Mouse (Mus musculus): ENCODE results near the gene Tpr. TPM values are rescaled to one million over a fixed set of nuclear protein-coding genes. Genes with fewer than 3 reads are reported as not detected.

Gene Tpr
- 94.4 and 112 TPM in 2 replicates for polyA plus RNA-seq (2015; fragmentation: Nextera tagmentation; extraction: Ambion mirVana)

GRCm38 (mm10) chr1:150392638-150393487 is at the start of gene Tpr, which contains the start of gene Odr4:
TSS of gene Tpr (plus strand) at chr1:150392838.
TSS of gene Odr4 (minus strand) at chr1:150393080.

DNA sequence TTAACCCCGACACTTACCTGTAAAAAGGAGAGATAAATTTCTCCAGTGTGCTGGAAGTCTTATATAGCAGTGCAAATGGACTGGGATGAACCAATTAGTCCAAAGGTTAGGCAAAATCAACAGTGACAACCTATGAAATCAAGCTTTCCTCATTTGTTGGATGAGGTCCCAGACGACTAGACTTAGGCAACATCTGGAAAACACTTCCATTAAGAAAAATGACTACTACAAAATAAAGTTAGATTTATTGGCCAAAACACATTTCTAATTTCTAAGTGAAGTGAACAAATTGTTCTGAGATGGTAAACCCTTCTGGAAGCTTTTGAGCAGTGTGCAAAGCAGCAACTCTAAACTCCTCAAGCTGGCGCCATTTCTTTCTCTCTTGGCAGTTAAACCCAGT is 73.5 kb downstream of the Tpr start, which contains the start of gene Prg4:
Gene Prg4 (minus strand): TSS at position 34 of the 400 bp plus-strand sequence.

Other genes with a start within 250 kb of the Tpr start
- not detected in 2 replicates for gene Pdc, start 73.4 kb upstream of the Tpr start, polyA plus RNA-seq (2015; fragmentation: Nextera tagmentation; extraction: Ambion mirVana)
- 62.6 and 75.7 TPM in 2 replicates for gene Odr4, start 242 bp downstream of the Tpr start, polyA plus RNA-seq (2015; fragmentation: Nextera tagmentation; extraction: Ambion mirVana)
- 0.65 and 1.5 TPM in 2 replicates for gene Prg4, start 73.3 kb downstream of the Tpr start, polyA plus RNA-seq (2015; fragmentation: Nextera tagmentation; extraction: Ambion mirVana)